Mouse (Mus musculus): ENCODE data around the gene Ppm1e.
"Not testable (repeated sequence)": the region's sequence is repeated elsewhere in the genome, so short reads cannot be mapped to it uniquely, and the experiment has no call there.

Gene Ppm1e

DNA sequence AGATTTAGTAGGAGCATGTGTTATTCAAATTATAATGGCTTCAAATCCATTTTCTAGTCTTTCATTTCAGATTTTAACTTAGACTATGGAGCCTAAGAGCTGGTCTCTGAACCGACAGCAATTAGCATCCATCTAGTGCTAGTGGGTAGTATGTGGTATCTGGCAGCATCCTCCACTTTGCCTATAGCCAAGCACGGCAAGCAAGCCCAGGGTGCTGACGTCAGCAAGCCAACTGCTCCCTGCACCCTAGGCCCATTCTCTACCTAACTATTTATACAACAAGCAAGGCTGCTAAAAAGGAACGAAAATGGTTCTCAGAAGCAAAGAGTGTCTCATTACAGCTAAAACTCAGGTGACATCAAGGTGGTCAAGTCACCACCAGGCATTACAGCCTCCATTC lies 80.0 kb downstream of the Ppm1e start:
- Histone ChIP-seq H3K36me3 (ENCODE audit: control insufficient read depth, insufficient read depth, low read length, poor library complexity, severe bottlenecking) (no peaks in the 10 kb centered on the region), H3K27me3 (ENCODE audit: control insufficient read depth, insufficient read depth, low read length, poor library complexity, severe bottlenecking) (no peaks in the 10 kb centered on the region)
- DNase-seq (ENCODE audit: low read depth, low spot score) = no peak

DNA sequence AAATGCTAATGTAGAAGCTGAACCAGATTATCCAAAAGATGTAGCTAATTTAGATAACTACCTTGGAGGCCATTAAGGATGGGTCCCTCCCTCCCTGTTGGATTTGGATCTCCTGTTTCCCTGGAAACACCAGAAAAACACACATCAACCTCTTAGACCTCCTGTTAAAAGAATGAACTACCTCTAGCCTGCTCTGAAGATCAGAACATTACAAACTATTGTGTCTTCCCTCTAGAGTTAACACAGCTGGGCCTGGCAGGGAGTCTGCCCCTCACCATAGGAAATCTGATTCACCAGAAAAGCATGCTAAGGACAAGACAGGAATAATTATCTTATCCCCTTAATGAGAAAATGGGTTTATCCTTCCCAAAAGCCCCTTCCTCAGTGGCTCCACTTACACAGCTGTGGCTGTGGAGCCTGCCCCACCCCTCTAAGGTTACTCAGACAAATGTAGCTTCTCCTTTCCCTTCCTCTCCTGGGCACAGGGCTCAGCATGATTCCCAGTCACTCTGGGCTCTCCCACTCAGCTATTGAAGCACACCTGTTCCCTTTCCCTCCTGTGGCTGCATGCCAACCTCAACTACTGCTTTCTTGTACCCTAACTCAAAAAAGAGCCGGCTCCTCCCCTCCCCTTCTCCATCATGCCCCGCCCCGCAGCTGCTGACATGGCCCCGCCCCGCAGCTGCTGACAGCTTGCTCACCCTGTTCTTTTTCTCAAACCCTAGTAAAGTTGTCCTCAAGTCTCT lies 82.4 kb downstream of the Ppm1e start:
- H3K36me3 ChIP-seq (ENCODE audit: control insufficient read depth, insufficient read depth, low read length, poor library complexity, severe bottlenecking) = no peaks in the 10 kb centered on the region
- H3K27me3 ChIP-seq (ENCODE audit: control insufficient read depth, insufficient read depth, low read length, poor library complexity, severe bottlenecking) = no peaks in the 10 kb centered on the region
- DNase-seq (ENCODE audit: low read depth, low spot score) = peak; percentile 37

DNA sequence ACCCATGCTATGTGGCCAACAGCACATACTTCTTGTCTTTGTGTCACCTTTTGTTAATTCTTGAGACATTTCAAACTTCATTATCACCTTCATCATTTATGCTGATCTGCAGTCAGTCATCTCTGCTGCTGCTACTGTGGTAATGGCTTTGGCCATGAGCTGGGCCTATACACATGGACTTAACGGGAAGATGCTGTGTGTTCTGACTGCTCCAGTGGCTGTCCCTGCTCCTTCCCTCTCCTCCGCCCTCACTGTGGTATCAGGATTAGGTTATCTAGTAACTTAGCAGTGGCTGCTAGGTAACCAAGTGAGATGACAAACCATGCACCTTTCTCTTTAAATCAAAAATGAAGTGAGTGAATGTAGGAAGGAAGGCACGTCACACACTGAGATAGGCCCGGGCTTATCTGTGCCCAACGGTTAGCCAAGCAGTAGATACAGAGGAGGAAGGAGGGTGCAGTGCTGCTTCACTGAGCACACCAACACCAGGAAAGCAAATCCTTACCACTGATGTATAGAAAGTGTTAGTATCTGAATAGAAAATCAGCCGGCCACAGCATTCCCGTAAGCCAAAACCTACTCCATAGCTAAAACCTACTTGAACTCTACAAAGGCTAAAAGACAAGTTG lies 83.3 kb downstream of the Ppm1e start:
- peak; percentile 35 for DNase-seq (ENCODE audit: low read depth, low spot score)
- Histone ChIP-seq H3K36me3 (ENCODE audit: control insufficient read depth, insufficient read depth, low read length, poor library complexity, severe bottlenecking) (no peaks in the 10 kb centered on the region), H3K27me3 (ENCODE audit: control insufficient read depth, insufficient read depth, low read length, poor library complexity, severe bottlenecking) (no peaks in the 10 kb centered on the region)

DNA sequence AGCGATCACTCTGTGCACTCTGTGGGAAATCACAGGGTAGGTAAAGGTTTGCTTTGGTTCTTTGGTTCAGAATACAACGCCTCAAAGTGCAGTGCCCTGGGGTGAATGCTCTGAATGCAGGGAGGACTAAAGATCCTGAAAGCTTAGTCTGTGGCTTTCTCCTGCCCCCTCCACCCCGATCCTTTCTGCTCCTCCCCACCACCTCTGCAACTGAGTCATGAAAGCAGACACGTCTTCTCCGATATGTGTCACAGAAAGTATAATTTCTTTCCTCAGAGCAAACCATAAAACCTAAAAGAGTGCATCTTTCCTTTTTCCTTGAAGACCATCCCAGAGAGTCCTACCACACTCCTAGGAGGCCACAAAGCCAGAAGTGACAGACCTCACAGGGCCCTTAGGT lies 86.1 kb downstream of the Ppm1e start:
- Histone ChIP-seq H3K36me3 (ENCODE audit: control insufficient read depth, insufficient read depth, low read length, poor library complexity, severe bottlenecking) (no peaks in the 10 kb centered on the region), H3K27me3 (ENCODE audit: control insufficient read depth, insufficient read depth, low read length, poor library complexity, severe bottlenecking) (no peaks in the 10 kb centered on the region)
- DNase-seq (ENCODE audit: low read depth, low spot score) = no peak

DNA sequence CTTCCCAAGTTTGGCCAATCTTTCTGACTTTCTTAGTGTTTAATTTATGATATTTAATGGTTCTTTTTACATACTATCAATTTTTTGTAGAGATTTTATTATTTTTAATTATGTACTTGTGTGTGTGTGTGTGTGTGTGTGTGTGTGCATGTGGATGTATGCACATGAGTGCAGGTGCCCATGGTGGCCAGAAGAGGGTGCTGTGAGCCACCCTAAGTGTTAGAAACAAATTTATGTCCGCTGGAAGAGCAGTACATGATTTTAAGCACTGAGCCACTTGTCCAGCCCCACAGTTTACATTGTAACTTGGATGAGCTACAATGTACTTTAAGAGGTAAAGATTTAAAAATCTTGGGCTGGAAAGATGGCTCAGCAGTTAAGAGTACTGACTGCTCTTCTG lies 87.3 kb downstream of the Ppm1e start:
- H3K27me3 ChIP-seq (ENCODE audit: control insufficient read depth, insufficient read depth, low read length, poor library complexity, severe bottlenecking) = no peaks in the 10 kb centered on the region
- no peak for DNase-seq (ENCODE audit: low read depth, low spot score)
- H3K36me3 ChIP-seq (ENCODE audit: control insufficient read depth, insufficient read depth, low read length, poor library complexity, severe bottlenecking) = no peaks in the 10 kb centered on the region

DNA sequence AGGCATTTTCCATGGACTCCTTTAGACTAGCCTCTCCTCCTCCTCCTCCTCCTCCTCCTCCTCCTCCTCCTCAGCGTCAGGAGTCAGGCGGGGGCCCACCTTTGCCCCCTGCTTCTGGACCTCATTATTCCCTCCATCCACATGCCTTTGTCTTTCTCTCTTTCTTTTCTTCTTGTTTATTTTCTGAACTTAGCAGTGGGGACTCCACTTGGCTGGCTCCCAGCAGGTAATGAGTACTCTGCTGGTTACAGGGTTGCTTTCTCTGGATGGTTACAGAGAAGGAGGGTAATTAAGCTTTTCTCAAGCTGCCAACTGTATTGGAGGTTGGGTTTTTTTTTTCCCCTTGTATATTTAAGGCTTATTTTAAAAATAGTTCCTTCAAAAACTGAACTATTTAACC lies 87.9 kb downstream of the Ppm1e start:
- DNase-seq (ENCODE audit: low read depth, low spot score) = no peak
- H3K36me3 ChIP-seq (ENCODE audit: control insufficient read depth, insufficient read depth, low read length, poor library complexity, severe bottlenecking) = no peaks in the 10 kb centered on the region
- H3K27me3 ChIP-seq (ENCODE audit: control insufficient read depth, insufficient read depth, low read length, poor library complexity, severe bottlenecking) = no peaks in the 10 kb centered on the region

DNA sequence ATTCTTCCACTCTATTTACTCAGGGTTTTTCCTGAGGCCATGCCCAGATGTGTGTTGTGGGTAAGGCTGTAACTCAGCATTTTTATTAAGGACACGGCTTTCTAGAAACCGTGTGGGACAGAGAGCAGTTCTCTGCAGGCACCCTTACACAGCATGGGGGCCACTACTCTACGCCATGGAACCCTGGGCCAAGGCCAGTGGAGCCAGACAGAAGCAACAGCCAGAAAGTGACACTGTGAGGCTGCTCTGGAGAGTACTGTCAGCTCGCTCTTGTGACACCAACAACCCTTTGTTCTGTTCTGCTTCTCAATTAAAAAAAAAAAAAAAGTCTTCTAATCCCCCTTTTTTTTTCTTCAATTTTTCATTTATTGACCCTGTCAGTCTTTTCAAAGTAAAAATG lies 88.4 kb downstream of the Ppm1e start:
- H3K36me3 ChIP-seq (ENCODE audit: control insufficient read depth, insufficient read depth, low read length, poor library complexity, severe bottlenecking) = no peaks in the 10 kb centered on the region
- DNase-seq (ENCODE audit: low read depth, low spot score) = no peak
- no peaks in the 10 kb centered on the region for H3K27me3 ChIP-seq (ENCODE audit: control insufficient read depth, insufficient read depth, low read length, poor library complexity, severe bottlenecking)

DNA sequence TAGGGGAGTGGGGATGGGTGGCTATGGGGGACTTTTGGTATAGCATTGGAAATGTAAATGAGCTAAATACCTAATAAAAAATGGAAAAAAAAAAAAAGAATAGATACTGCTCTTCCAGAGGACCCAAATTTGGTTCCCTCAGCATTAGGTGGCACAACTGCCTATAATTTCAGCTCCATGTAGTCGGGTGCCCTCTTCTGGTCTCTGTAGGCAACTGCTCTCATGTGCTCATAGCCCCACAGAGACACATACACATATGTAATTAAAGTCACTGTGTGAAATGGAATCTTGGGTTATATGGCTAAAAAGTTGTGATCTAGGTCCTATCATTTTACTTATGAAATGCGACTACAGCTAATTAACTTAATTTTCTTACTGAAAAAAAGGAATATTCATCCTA lies 90.0 kb downstream of the Ppm1e start:
- Histone ChIP-seq H3K36me3 (ENCODE audit: control insufficient read depth, insufficient read depth, low read length, poor library complexity, severe bottlenecking) (no peaks in the 10 kb centered on the region), H3K27me3 (ENCODE audit: control insufficient read depth, insufficient read depth, low read length, poor library complexity, severe bottlenecking) (no peaks in the 10 kb centered on the region)
- DNase-seq (ENCODE audit: low read depth, low spot score) = no peak

DNA sequence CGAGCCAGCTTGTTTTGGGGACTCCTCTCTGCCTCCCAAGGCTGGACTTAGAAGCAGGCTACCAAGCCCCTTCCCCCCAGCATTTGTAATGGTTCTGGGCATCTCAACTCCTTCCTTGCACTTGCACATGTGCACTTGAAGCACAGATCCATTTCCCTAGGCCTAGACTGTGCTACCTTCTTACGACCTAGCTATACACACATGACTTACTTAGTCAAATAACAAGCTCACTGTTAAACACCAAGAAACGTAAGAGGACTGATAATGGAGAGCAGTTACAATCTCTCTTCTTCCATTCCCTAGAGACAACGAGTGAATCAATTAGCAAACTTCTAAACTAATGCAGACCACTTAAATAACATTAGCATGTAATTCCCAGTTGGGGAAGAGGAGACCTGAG lies 92.6 kb downstream of the Ppm1e start:
- H3K36me3 ChIP-seq (ENCODE audit: control insufficient read depth, insufficient read depth, low read length, poor library complexity, severe bottlenecking) = no peaks in the 10 kb centered on the region
- DNase-seq (ENCODE audit: low read depth, low spot score) = no peak
- H3K27me3 ChIP-seq (ENCODE audit: control insufficient read depth, insufficient read depth, low read length, poor library complexity, severe bottlenecking) = no peaks in the 10 kb centered on the region

DNA sequence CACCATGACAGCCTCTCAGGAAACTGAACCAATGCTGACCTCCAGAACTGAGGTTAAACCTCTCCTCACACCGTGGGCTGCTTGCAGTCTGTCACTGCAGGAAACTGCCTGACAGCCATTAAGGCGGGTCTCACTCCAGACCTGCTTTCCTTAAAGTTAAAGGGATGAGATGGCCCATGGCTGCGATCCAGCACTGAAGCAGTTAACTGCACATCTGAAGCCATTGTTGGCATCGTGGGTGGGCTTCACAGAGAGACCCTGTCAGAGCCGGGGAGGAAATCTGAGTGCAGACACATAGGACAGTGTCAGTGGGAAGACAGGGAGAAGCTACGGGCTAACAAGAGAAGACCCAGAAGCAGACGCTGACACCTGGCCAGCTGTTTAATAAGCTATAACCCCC lies 94.9 kb downstream of the Ppm1e start:
- DNase-seq (ENCODE audit: low read depth, low spot score) = no peak
- Histone ChIP-seq H3K36me3 (ENCODE audit: control insufficient read depth, insufficient read depth, low read length, poor library complexity, severe bottlenecking) (no peaks in the 10 kb centered on the region), H3K27me3 (ENCODE audit: control insufficient read depth, insufficient read depth, low read length, poor library complexity, severe bottlenecking) (no peaks in the 10 kb centered on the region)

DNA sequence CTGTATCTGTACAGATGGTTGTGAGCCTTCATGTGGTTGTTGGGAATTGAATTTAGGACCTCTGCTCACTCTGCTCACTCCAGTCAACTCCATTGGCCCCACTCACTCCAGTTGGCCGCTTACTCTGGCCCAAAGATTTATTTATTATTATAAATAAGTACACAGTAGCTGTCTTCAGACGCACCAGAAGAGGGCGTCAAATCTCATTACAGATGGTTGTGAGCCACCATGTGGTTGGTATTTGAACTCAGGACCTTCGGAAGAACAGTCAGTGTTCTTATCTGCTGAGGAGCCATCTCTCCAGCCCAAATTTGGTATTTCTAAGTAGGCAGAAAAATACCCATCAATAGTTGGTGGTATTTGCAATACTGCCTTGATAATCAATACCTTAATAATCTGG lies 97.1 kb downstream of the Ppm1e start:
- H3K27me3 ChIP-seq (ENCODE audit: control insufficient read depth, insufficient read depth, low read length, poor library complexity, severe bottlenecking); H3K36me3 ChIP-seq (ENCODE audit: control insufficient read depth, insufficient read depth, low read length, poor library complexity, severe bottlenecking); DNase-seq (ENCODE audit: low read depth, low spot score): not testable (repeated sequence)

DNA sequence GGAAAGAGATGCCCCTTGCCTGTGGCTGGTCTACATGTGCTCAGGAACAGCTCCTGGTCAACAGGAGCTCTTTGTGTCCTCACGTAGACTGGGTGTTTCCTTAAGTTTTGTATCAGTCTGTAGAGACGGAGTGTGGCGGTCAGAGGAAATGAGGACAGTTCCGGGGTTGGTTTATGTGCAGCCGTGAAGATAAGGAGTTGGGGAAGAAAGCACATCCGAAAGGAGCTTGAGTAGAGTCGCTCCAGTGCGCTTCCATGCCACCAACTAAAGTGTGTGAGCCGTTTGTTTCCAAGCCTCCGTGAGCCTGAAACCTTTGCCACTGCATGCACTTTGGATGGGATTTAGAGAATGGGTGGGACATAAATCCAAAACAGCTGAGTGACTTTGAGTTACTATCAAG lies 99.0 kb downstream of the Ppm1e start:
- Histone ChIP-seq H3K36me3 (ENCODE audit: control insufficient read depth, insufficient read depth, low read length, poor library complexity, severe bottlenecking) (no peaks in the 10 kb centered on the region), H3K27me3 (ENCODE audit: control insufficient read depth, insufficient read depth, low read length, poor library complexity, severe bottlenecking) (no peaks in the 10 kb centered on the region)
- no peak for DNase-seq (ENCODE audit: low read depth, low spot score)

DNA sequence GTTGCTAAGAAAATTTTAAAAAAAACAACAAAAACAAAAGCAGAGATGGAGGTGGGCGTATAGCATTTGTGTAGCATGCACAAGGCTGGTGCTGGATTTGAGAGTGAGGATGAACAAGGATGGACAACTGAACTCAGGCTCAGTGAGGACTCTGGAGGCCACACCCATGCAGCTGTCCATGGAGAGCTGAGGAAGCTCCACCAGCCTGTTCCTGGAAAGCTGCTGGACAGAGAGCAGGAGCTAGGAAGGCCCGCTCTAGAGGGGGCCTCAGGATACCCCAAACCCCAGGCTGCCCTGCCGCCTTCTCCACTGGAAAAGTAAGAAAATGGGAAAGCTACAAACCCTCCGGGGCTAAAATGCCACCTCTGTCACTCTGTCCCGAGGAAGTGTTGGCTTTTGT lies 101.5 kb downstream of the Ppm1e start:
- no peaks in the 10 kb centered on the region for H3K27me3 ChIP-seq (ENCODE audit: control insufficient read depth, insufficient read depth, low read length, poor library complexity, severe bottlenecking)
- no peak for DNase-seq (ENCODE audit: low read depth, low spot score)

DNA sequence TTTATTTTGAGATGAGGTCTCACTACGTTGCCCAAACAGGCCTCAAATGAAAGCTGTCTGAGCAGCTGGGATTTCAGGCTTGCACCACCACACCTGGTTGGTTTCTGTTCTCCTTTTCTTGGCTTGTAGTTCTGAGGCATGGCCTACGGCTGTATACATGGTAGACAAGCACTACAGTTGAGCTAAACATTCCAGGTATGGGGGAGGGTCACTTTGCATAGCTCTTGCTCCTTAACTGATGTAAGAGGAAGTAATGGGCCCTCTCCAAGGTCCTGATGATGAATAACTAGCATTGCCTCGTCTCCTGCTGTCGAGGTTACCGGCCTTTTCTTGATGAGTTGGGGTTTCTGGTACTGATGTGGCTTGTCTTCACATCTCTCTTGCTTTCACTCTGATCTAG lies 104.7 kb downstream of the Ppm1e start:
- H3K27me3 ChIP-seq (ENCODE audit: control insufficient read depth, insufficient read depth, low read length, poor library complexity, severe bottlenecking) = no peaks in the 10 kb centered on the region
- peak; percentile 78 for DNase-seq (ENCODE audit: low read depth, low spot score)
- H3K36me3 ChIP-seq (ENCODE audit: control insufficient read depth, insufficient read depth, low read length, poor library complexity, severe bottlenecking) = no peaks in the 10 kb centered on the region

More for the DNA sequence above, 101.5 kb downstream of the Ppm1e start:
- no peaks in the 10 kb centered on the region for H3K36me3 ChIP-seq (ENCODE audit: control insufficient read depth, insufficient read depth, low read length, poor library complexity, severe bottlenecking)

DNA sequence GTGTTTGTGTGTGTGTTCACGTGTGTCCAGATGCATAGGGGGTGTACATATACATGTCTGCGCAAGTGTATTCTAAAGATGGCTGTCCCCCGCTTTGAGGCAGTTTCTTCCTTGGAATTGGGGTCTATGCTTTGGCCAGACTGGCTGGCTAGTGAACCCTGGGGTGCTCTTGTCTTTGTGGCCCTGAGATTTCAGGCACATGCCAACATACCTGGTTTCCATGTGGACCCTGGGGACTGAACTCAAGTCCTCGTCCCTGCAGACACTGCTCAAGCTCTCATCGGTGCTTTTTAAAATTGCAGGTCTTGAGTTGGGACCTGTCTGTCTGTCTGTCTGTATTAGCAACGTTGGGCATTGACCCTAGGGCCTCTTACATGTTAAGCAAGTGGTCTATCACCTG lies 105.5 kb downstream of the Ppm1e start:
- H3K27me3 ChIP-seq (ENCODE audit: control insufficient read depth, insufficient read depth, low read length, poor library complexity, severe bottlenecking) = no peaks in the 10 kb centered on the region
- no peak for DNase-seq (ENCODE audit: low read depth, low spot score)
- no peaks in the 10 kb centered on the region for H3K36me3 ChIP-seq (ENCODE audit: control insufficient read depth, insufficient read depth, low read length, poor library complexity, severe bottlenecking)

DNA sequence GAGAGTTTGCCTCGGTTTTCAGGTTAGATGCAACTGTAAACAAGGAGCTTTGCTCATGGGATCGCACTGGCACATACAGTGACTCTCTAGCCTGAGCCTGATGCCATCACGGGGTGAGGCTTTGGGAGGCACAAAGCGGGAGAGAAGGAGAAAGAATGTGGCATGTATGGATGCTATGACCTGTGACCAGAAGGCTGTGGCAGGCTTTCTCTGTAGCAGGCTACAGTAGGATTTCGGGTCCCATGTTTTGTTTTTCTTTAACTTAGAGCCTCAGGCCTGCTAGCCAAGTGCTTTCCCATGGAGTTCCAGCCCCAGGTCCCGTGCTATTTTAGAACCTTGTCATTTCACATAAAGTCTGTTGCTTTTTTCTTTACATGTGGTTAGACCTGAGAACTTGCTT lies 108.7 kb downstream of the Ppm1e start:
- DNase-seq (ENCODE audit: low read depth, low spot score) = no peak
- no peaks in the 10 kb centered on the region for H3K36me3 ChIP-seq (ENCODE audit: control insufficient read depth, insufficient read depth, low read length, poor library complexity, severe bottlenecking)
- no peaks in the 10 kb centered on the region for H3K27me3 ChIP-seq (ENCODE audit: control insufficient read depth, insufficient read depth, low read length, poor library complexity, severe bottlenecking)

All from splenic B cell, adult 2 months (primary cell).